Mouse (Mus musculus) forebrain, postnatal 0 days (tissue): Measurements from ENCODE around the gene Cngb1. TPM values are rescaled to one million over a fixed set of nuclear protein-coding genes. Genes with fewer than 3 reads are reported as not detected.

ENCODE experiments used
- ATAC-seq: fragments of 200-750 bp; cut with Nextera tagmentation; 2 replicates; pipeline ENCODE4 v1.8.0; 2017; ENCODE audit warnings: mild to moderate bottlenecking, moderate library complexity
- DNase-seq: peaks from one replicate; pipeline ENCODE4 v3.0.0-alpha.2; 2015
- H3K27ac ChIP-seq: fragments of 300-500 bp; sonication (generic); 2 replicates; pipeline ENCODE4 v1.5.1; 2014; ENCODE audit warnings: low read depth, mild to moderate bottlenecking, antibody characterized with exemption, low read length, moderate library complexity, mixed read lengths
- H3K27me3 ChIP-seq: fragments of 300-500 bp; sonication (generic); 2 replicates; pipeline ENCODE4 v1.6.1; 2014; ENCODE audit warnings: mild to moderate bottlenecking, low read length, mixed read lengths; ENCODE audit not compliant: insufficient read depth
- H3K36me3 ChIP-seq: fragments of 300-500 bp; sonication (generic); 2 replicates; pipeline ENCODE4 v1.6.1; 2014; ENCODE audit warnings: mild to moderate bottlenecking, moderate library complexity; ENCODE audit not compliant: insufficient read depth
- H3K4me1 ChIP-seq: fragments of 300-500 bp; sonication (generic); 2 replicates; pipeline ENCODE4 v1.6.1; 2014; ENCODE audit warnings: antibody characterized with exemption; ENCODE audit not compliant: insufficient read depth
- H3K4me2 ChIP-seq: fragments of 300-500 bp; sonication (generic); 2 replicates; pipeline ENCODE4 v1.6.1; 2014; ENCODE audit warnings: low read depth, mild to moderate bottlenecking, moderate library complexity
- H3K4me3 ChIP-seq: fragments of 300-500 bp; sonication (generic); 2 replicates; pipeline ENCODE4 v1.5.1; 2014; ENCODE audit warnings: low read depth, low read length, mixed read lengths
- H3K9ac ChIP-seq: fragments of 300-500 bp; sonication (generic); 2 replicates; pipeline ENCODE4 v1.6.1; 2014; ENCODE audit warnings: mild to moderate bottlenecking
- H3K9me3 ChIP-seq: fragments of 300-500 bp; sonication (generic); 2 replicates; pipeline ENCODE4 v1.6.1; 2016; ENCODE audit warnings: low read length
- CTCF ChIP-seq: sonication (generic); IDR thresholded peaks from 2 replicates; pipeline ENCODE4 v1.5.1; 2016; ENCODE audit warnings: antibody characterized with exemption, control low read depth, low read depth
- WGBS: fragments of 180-500 bp; shearing (Covaris S2); extraction: QIAGEN DNeasy Blood & Tissue Kit; methylation state at CpG from one replicate; pipeline ENCODE4 v1.1.7; 2014; 5-methylcytosine and 5-hydroxymethylcytosine counted together
- polyA plus RNA-seq: library from polyadenylated mRNA; unstranded; fragments of >200 nt; fragmentation: Nextera tagmentation; extraction: Ambion mirVana; gene quantifications from 2 replicates; pipeline ENCODE4 v1.2.1, GENCODE M21; 2015
- total RNA-seq: library from RNA; depleted of rRNA; stranded (reverse); fragments of >200 nt; gene quantifications from 2 replicates; pipeline ENCODE4 v1.2.3, GENCODE M21; 2014

Gene Cngb1
- total and polyA plus RNA-seq, 2 experiments from 2014 or later = 0.33 to 1.2 TPM

DNA sequence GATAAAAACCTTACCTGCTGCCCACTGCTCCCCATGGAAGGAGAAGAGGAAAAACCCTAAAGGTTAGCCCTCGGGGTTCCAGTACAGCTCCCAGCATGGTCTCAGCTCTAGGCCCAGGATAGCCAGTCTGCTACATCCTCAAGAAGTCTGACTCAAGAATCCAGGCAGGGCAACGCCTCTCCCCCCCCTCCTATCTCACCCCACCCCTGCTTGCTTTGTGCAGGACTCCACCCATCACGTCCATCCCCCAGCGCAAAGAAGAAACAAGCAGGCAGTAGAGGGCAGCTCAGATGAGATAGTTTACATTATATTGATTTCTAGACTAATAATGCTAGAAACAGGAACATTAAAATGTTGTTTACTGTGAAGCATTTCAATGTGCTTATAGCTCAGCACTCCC lies 34.5 kb downstream of the Cngb1 start:
- Histone ChIP-seq H3K4me3 (no peak overlapping the region), H3K4me1 (no peaks in the 10 kb centered on the region), H3K27me3 (no peaks in the 10 kb centered on the region), H3K9me3 (no peaks in the 10 kb centered on the region), H3K4me2 (no peak overlapping the region), H3K9ac (no peak overlapping the region), H3K36me3 (no peaks in the 10 kb centered on the region), H3K27ac (no peak overlapping the region)
- no peak for ATAC-seq
- no peak for DNase-seq
- 30% methylated on average over 4 of the region's 4 CpGs for WGBS
- no peak for TF ChIP-seq CTCF

DNA sequence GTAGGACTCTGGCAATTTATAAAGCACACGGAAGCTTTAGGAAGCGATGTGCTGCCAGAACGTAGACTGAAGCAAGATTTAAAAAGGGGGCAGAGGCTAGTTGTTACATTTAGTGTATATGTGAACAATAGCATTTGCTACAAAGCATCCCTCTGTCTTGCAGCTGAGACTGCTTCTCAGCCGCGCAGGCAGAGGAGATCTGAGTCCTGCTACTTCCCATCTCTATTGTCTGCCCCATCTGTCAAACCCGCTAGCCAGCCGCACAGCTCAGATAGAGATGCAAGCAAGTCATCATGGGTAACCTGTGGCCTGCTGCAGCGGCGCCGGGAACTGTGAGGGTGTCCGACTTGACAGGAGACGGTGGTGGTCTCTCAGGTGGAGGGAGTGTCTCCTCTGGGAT lies 35.9 kb downstream of the Cngb1 start:
- TF ChIP-seq CTCF = no peak
- no peak overlapping the region for H3K27ac ChIP-seq
- no peaks in the 10 kb centered on the region for H3K4me1 ChIP-seq
- WGBS = 57% methylated on average over 12 of the region's 12 CpGs
- no peak overlapping the region for H3K4me3 ChIP-seq
- ATAC-seq (no peak), DNase-seq (no peak)
- H3K27me3 ChIP-seq = no peaks in the 10 kb centered on the region
- H3K9ac ChIP-seq = no peak overlapping the region
- H3K36me3 ChIP-seq = no peaks in the 10 kb centered on the region
- no peak overlapping the region for H3K4me2 ChIP-seq
- no peaks in the 10 kb centered on the region for H3K9me3 ChIP-seq

DNA sequence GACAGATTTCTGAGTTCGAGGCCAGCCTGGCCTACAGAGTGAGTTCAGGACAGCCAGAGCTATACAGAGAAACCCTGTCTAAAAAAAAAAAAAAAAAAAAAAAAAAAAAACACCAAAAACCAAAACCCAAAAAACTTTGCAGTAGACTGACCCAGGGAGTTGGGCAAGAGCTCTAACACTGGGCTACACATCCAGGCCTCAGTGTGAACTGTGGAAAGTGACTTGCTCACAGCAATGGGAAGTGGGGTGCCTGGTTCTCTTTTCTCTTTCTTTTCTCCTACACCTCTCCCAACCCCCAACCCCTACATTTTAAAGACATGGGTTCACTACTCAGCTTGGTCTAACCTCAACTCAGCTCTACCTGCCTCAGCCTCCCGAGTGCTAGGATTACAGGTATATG lies 44.2 kb downstream of the Cngb1 start:
- WGBS = 92% methylated on average over 2 of the region's 2 CpGs
- Histone ChIP-seq H3K4me1 (no peaks in the 10 kb centered on the region), H3K9me3 (no peaks in the 10 kb centered on the region), H3K9ac (no peak overlapping the region), H3K4me3 (no peak overlapping the region), H3K4me2 (no peak overlapping the region), H3K27me3 (no peaks in the 10 kb centered on the region), H3K36me3 (no peaks in the 10 kb centered on the region), H3K27ac (no peak overlapping the region)
- TF ChIP-seq CTCF = no peak
- DNase-seq (no peak), ATAC-seq (no peak)

DNA sequence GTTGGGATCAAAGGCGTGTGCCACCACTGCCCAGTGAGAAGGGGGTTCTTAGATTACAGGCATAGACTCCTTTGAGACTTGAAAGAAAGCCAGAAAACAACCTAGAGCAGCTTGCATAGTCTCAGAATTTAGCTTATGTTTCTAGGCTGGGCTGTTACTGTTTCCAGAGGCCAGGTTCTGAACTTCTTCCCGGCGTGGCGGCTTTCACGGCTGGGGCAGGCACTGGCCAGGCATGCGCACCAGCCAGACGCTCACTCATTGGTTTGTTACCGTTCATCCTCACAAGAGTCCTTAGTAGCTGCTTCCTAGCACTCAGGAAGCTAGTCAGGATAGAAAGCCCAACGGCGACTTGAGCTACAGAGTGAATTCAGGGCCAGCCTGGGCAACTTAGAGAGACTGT lies 50.8 kb downstream of the Cngb1 start:
- DNase-seq (no peak), ATAC-seq (no peak)
- no peak overlapping the region for H3K4me3 ChIP-seq
- H3K4me2 ChIP-seq = no peak overlapping the region
- WGBS = 81% methylated on average over 10 of the region's 10 CpGs
- H3K4me1 ChIP-seq = no peaks in the 10 kb centered on the region
- TF ChIP-seq CTCF = no peak
- H3K9me3 ChIP-seq = no peaks in the 10 kb centered on the region
- no peaks in the 10 kb centered on the region for H3K36me3 ChIP-seq
- no peak overlapping the region for H3K27ac ChIP-seq
- no peak overlapping the region for H3K9ac ChIP-seq
- H3K27me3 ChIP-seq = no peaks in the 10 kb centered on the region

DNA sequence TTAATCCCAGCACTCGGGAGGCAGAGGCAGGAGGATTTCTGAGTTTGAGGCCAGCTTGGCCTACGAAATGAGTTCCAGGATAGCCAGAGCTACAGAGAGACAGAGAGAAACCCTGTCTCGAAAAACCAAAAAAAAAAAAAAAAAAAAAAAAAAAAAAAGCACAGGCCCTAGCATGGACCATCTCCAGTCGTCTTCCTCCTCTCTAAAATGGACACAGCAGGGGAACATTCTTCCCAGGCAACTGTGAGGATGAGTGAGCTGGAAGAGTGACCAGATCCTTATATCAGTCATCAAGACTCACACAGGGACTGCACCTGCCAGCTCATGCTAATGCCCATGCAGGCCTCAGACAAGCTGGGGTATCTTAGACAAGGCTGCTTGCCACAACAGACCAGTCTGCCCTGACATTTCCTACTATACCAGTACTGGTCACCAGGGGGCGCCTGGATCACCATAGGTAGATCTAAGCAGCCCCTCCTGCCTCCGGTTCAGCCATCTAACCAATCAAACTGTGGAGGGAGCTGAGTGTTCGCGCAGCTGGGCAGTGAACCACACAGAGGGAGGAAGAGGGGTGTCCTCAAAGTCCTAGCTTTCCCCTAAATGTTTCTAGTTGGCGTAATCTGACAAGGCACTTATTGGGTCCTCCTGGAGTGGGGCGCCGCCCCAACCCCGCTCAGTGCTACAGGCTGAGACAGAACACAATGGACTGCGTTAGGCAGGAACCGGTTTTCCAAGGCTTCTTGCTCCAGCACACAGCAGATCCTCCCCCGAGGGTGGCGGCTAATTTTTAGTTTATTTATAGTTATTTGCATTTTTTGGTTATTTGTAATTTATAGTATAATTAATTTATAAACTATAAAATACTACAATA lies 51.6 kb downstream of the Cngb1 start:
- peak; percentile 90 for TF ChIP-seq CTCF
- no peaks in the 10 kb centered on the region for H3K4me1 ChIP-seq
- peak overlapping the region; percentile 49 for H3K4me2 ChIP-seq
- H3K9ac ChIP-seq = 0 out of 2 replicates have a peak overlapping the region, but pooled peaks have one; percentile 25
- peak; percentile 94 for DNase-seq
- peak; percentile 96 for ATAC-seq
- no peaks in the 10 kb centered on the region for H3K36me3 ChIP-seq
- 17% methylated on average over 16 of the region's 16 CpGs for WGBS
- no peaks in the 10 kb centered on the region for H3K27me3 ChIP-seq
- H3K4me3 ChIP-seq = peak overlapping the region; percentile 27
- no peak overlapping the region for H3K27ac ChIP-seq
- H3K9me3 ChIP-seq = no peaks in the 10 kb centered on the region

DNA sequence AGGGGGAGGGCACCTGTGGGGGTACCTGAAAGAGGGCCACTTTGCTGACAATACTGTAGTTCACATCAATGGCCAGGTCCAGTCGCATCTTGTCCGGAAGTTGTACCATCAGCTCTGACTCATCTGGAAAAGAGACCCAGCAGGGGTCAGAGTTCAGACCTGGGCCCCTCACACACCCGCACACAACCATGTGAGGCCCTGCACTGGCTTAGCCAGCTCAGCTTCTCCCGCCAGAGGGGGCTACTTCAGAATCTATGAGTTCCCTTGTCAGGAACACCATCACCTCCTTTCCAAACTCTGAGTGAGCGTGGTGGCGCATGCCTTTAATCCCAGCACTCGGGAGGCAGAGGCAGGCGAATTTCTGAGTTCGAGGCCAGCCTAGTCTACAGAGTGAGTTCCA lies 54.3 kb downstream of the Cngb1 start:
- DNase-seq (no peak), ATAC-seq (no peak)
- Histone ChIP-seq H3K27ac (no peak overlapping the region), H3K4me2 (no peak overlapping the region), H3K9me3 (no peaks in the 10 kb centered on the region), H3K4me1 (no peaks in the 10 kb centered on the region), H3K9ac (no peak overlapping the region), H3K27me3 (no peaks in the 10 kb centered on the region), H3K4me3 (no peak overlapping the region), H3K36me3 (no peaks in the 10 kb centered on the region)
- TF ChIP-seq CTCF = no peak
- WGBS = 71% methylated on average over 9 of the region's 9 CpGs

DNA sequence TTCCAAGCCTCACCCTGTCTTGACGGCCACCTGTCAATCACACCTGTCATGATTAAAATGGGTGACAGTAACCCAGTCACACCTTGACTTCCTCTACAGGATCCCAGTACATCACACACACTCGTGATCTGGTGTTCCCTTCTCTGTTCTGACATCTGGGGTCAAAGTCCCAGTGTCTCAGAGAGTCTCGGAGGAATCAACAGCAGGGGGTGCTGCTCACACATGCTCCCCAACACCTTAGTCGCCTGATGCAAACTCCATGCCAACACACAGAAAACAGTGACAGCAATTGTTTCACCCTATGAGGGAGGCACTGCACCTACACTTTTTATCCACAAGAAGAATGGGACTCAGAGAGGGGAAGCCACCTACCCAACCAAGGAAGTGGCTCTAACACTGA lies 56.5 kb downstream of the Cngb1 start:
- Histone ChIP-seq H3K9me3 (no peaks in the 10 kb centered on the region), H3K4me3 (no peak overlapping the region), H3K27me3 (no peaks in the 10 kb centered on the region), H3K36me3 (no peaks in the 10 kb centered on the region), H3K27ac (no peak overlapping the region), H3K9ac (no peak overlapping the region), H3K4me1 (peaks cover 11% of the 10 kb centered on the region), H3K4me2 (no peak overlapping the region)
- no peak for DNase-seq
- peak; percentile 34; the same call in 1 of the 2 replicates for TF ChIP-seq CTCF
- ATAC-seq = no peak
- WGBS = 64% methylated on average over 4 of the region's 4 CpGs
